Mouse (Mus musculus): Measurements from ENCODE around the gene Rnf32.

Rnf32 gene

DNA sequence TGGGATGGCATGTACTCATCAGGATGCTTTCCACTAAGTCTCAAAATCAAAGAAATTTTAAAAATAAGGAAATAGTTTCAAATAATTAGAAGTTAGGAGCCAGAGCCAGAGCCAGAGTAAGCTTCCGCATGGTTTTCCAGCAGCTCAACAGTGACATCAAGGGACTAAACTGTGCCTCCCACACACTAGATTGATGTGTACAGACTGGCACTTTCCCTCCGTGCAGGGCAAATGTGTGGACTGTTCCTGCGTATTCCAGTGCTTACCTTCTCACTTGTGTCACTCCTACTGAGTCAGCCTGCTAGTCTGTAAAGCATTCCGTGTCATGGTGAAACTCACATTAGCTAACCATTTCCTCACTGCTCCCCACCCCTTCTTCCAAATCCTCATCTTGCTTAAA, 75.1 kb downstream of the Rnf32 start:
- intact Hi-C loops (cut with DNase I): loop anchor here (5.0 to 10.0 kb wide), 3 partner anchors 236 to 819 kb away; partner anchors contain the start of gene Shh

GRCm38 (mm10) chr5:29273426-29273825, 77.6 kb downstream of the Rnf32 start:
- intact Hi-C loops (cut with DNase I): loop anchor here (5.0 to 10.0 kb wide), 3 partner anchors 239 to 821 kb away; partner anchors contain the start of gene Shh

DNA sequence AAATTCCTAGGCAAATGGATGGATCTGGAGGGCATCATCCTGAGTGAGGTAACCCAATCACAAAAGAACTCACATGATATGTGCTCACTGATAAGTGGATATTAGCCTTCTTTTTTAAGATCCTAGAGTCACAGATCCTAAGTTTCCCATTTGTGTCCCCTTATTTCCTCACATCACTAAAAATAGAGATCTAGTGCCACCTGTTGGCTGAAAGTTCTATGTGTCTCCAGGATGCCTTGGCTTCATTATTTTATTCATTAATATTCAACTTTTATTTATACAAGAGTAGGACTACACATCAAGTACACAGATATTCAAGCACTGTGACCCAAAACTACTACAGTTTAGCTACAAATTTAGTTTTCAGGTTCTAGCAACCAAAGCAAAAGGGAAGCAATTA, 79.0 kb downstream of the Rnf32 start:
- intact Hi-C loops (cut with DNase I): loop anchor here (5.0 to 10.0 kb wide), 3 partner anchors 240 to 822 kb away; partner anchors contain the start of gene Shh

Data from adrenal gland (tissue).